Mouse (Mus musculus) kidney, adult 2 months (tissue): ENCODE data around the gene Bach2. TPM values are rescaled to one million over a fixed set of nuclear protein-coding genes. Genes with fewer than 3 reads are reported as not detected.

Experiments
- DNase-seq: peaks from one replicate; pipeline ENCODE4 v3.0.0; 2021
- H3K27ac ChIP-seq: fragments of 200-500 bp; 2 replicates; pipeline ENCODE4 v1.5.1; 2012; ENCODE audit warnings: low read depth, low read length, control low read depth, inconsistent platforms; ENCODE audit not compliant: insufficient read depth
- H3K27me3 ChIP-seq: fragments of 200-500 bp; replicated peaks from 2 replicates; pipeline ENCODE4 v1.6.1; 2012; ENCODE audit warnings: mild to moderate bottlenecking, moderate library complexity, low read length, inconsistent platforms; ENCODE audit not compliant: control insufficient read depth, insufficient read depth
- H3K36me3 ChIP-seq: fragments of 200-500 bp; 2 replicates; pipeline ENCODE4 v1.6.1; 2012; ENCODE audit warnings: mild to moderate bottlenecking, moderate library complexity, low read length, inconsistent platforms; ENCODE audit not compliant: control insufficient read depth, insufficient read depth
- H3K4me1 ChIP-seq: fragments of 200-500 bp; 2 replicates; pipeline ENCODE4 v1.6.1; 2011; ENCODE audit warnings: low read length; ENCODE audit not compliant: control insufficient read depth, insufficient read depth
- H3K4me3 ChIP-seq: fragments of 200-500 bp; 2 replicates; pipeline ENCODE4 v1.5.1; 2011; ENCODE audit warnings: mild to moderate bottlenecking, low read depth, low read length, control low read depth; ENCODE audit not compliant: insufficient read depth
- CTCF ChIP-seq: fragments of 200-500 bp; conservative IDR thresholded peaks from 2 replicates; pipeline ENCODE4 v1.5.1; 2011; ENCODE audit warnings: low read depth, mild to moderate bottlenecking, control low read depth, low read length, moderate library complexity, mixed read lengths; ENCODE audit not compliant: insufficient read depth, insufficient read length
- POLR2A ChIP-seq: fragments of 200-500 bp; IDR thresholded peaks from one replicate; pipeline ENCODE4 v1.6.1; 2011; ENCODE audit warnings: low read depth, low read length, control low read depth
- WGBS: fragments of 180-500 bp; shearing (Covaris S2); methylation state at CpG from one replicate; pipeline ENCODE4 v1.1.7; 2018; 5-methylcytosine and 5-hydroxymethylcytosine counted together
- polyA plus RNA-seq: library from polyadenylated mRNA; depleted of rRNA; stranded (reverse); fragments of >200 nt; gene quantifications from 2 replicates; pipeline ENCODE4 v1.2.3, GENCODE M21; 2012

Gene Bach2
- polyA plus RNA-seq, 1 experiment = 2.5 TPM

- TF ChIP-seq CTCF (no peak), POLR2A (no peak)
- WGBS = 67% methylated on average over 18 of the region's 18 CpGs
- no peaks in the 10 kb centered on the region for H3K27me3 ChIP-seq
- no peak for DNase-seq
- no peaks in the 10 kb centered on the region for H3K36me3 ChIP-seq
- no peak overlapping the region for H3K27ac ChIP-seq
- no peak overlapping the region for H3K4me3 ChIP-seq
- no peaks in the 10 kb centered on the region for H3K4me1 ChIP-seq
Measured at GRCm38 (mm10) chr4:32351661-32352246, 113.2 kb downstream of the Bach2 start.

GRCm38 (mm10) chr4:32352442-32352841, 113.8 kb downstream of the Bach2 start:
- 65% methylated on average over 8 of the region's 8 CpGs for WGBS
- Histone ChIP-seq H3K27me3 (no peaks in the 10 kb centered on the region), H3K4me1 (no peaks in the 10 kb centered on the region), H3K36me3 (no peaks in the 10 kb centered on the region), H3K4me3 (no peak overlapping the region), H3K27ac (no peak overlapping the region)
- DNase-seq = no peak
- TF ChIP-seq CTCF (no peak), POLR2A (no peak)

- Histone ChIP-seq H3K36me3 (no peaks in the 10 kb centered on the region), H3K27ac (no peak overlapping the region), H3K4me3 (no peak overlapping the region), H3K27me3 (no peaks in the 10 kb centered on the region), H3K4me1 (0 out of 2 replicates have a peak, but pooled peaks cover under 1% of the 10 kb centered on the region)
- 46% methylated on average over 4 of the region's 4 CpGs for WGBS
- no peak for DNase-seq
- TF ChIP-seq POLR2A = no peak
- no peak for TF ChIP-seq CTCF
Measured at GRCm38 (mm10) chr4:32352842-32353241, 114.2 kb downstream of the Bach2 start.

GRCm38 (mm10) chr4:32355935-32356617, 117.5 kb downstream of the Bach2 start:
- 66% methylated on average over 12 of the region's 12 CpGs for WGBS
- H3K36me3 ChIP-seq = no peaks in the 10 kb centered on the region
- TF ChIP-seq CTCF (no peak), POLR2A (no peak)
- H3K4me1 ChIP-seq = peaks cover 6% of the 10 kb centered on the region; the same call in 1 of the 2 replicates
- no peak overlapping the region for H3K27ac ChIP-seq
- H3K27me3 ChIP-seq = no peaks in the 10 kb centered on the region
- no peak overlapping the region for H3K4me3 ChIP-seq
- DNase-seq = no peak

GRCm38 (mm10) chr4:32357996-32358600, 119.5 kb downstream of the Bach2 start:
- 80% methylated on average over 12 of the region's 12 CpGs for WGBS
- Histone ChIP-seq H3K27me3 (no peaks in the 10 kb centered on the region), H3K4me1 (peaks cover 6% of the 10 kb centered on the region; the same call in 1 of the 2 replicates), H3K4me3 (no peak overlapping the region), H3K27ac (no peak overlapping the region), H3K36me3 (no peaks in the 10 kb centered on the region)
- TF ChIP-seq CTCF (no peak), POLR2A (no peak)
- DNase-seq = no peak

GRCm38 (mm10) chr4:32358602-32359464, 120.2 kb downstream of the Bach2 start:
- Histone ChIP-seq H3K4me1 (peaks cover 6% of the 10 kb centered on the region; the same call in 1 of the 2 replicates), H3K4me3 (no peak overlapping the region; the same call in 1 of the 2 replicates), H3K27me3 (no peaks in the 10 kb centered on the region), H3K36me3 (no peaks in the 10 kb centered on the region), H3K27ac (peak overlapping the region; percentile 53)
- 34% methylated on average over 12 of the region's 12 CpGs for WGBS
- peak; percentile 62 for DNase-seq
- TF ChIP-seq CTCF = no peak
- no peak for TF ChIP-seq POLR2A
